Comparison of ENCODE assay signal across 30 mouse cellular contexts in the genomic region with DNA sequence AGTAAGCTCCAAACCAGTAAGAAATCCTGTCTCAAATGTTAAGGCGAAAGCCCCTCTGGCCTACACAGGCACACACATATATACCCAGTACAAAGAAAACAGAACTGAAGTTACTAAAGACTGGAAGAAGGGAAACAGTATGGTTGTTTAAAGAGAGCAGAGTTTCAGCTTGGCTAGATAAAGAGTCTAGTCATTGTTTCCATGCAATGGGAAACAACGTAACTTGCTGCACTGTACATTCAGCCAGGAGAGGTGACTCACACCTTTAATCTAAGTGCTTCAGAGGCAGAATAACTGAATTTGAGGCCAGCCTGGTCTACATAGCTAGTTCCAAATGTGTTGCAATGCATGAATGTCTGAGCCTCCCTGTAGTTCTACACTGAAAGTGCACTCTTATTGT. TPM values are rescaled to one million over a fixed set of nuclear protein-coding genes. Genes with fewer than 3 reads are reported as not detected.
DNase-seq lines count a peak whose midpoint lies in the region; ATAC-seq lines count a peak whose summit lies in the region.
"Had no signal": no experiment of that assay in that cellular context is flagged by ENCODE, and none has a peak within 500 bp of the region (broad histone marks: within the 10 kb centered on the region; RNA-seq: fewer than 3 reads in every experiment).

No protein-coding gene starts in this region.

- peak; percentile 32 for DNase-seq in 3T3-L1 (ENCODE audit: low read depth, low spot score)
- DNase-seq in CD4-positive, CD25-positive, alpha-beta regulatory T cell, adult 2 months (ENCODE audit: low read depth, low spot score), result peak; percentile 7
- DNase-seq in NIH3T3 (ENCODE audit: low read depth), result peak; percentile 30
- DNase-seq in induced T-regulatory cell, adult 2 months (ENCODE audit: low read depth), result peak; percentile 4
- no peak for DNase-seq in frontal cortex, adult 2 months (ENCODE audit: extremely low spot score in 1 of 2, low spot score in 1 of 2)
- DNase-seq in gastrocnemius, postnatal 25 days, result no peak
- DNase-seq: adrenal gland, postnatal 10 days; adrenal gland, postnatal 36 days; cerebellum, adult 11 months; cerebellum, adult 2 months; cerebellum, adult 9-11 months; cerebellum, postnatal 25 days; forebrain, postnatal 0 days; gastrocnemius, postnatal 36 days; heart, adult 18-20 months; kidney, adult 18-20 months; kidney, adult 9 months had no signal

- H3K9me3 ChIP-seq in forebrain, embryonic 15.5 days, result no peaks in the 10 kb centered on the region
- H3K9me3 ChIP-seq: embryonic facial prominence, embryonic 12.5 days; embryonic facial prominence, embryonic 15.5 days; forebrain, embryonic 13.5 days; heart, embryonic 13.5 days; hindbrain, embryonic 12.5 days had no signal

- no peak overlapping the region for H3K9ac ChIP-seq in forebrain, embryonic 15.5 days (replicated peaks)
- H3K9ac ChIP-seq: embryonic facial prominence, embryonic 12.5 days; embryonic facial prominence, embryonic 15.5 days; forebrain, embryonic 13.5 days; forebrain, postnatal 0 days; heart, embryonic 13.5 days; hindbrain, embryonic 12.5 days had no signal

- no peak overlapping the region for H3K27ac ChIP-seq in forebrain, embryonic 15.5 days (replicated peaks)
- H3K27ac ChIP-seq: embryonic facial prominence, embryonic 12.5 days; embryonic facial prominence, embryonic 15.5 days; forebrain, embryonic 13.5 days; heart, embryonic 13.5 days; hindbrain, embryonic 12.5 days had no signal

- no peak overlapping the region for H3K4me2 ChIP-seq in forebrain, embryonic 15.5 days (replicated peaks)
- H3K4me2 ChIP-seq: embryonic facial prominence, embryonic 12.5 days; embryonic facial prominence, embryonic 15.5 days; forebrain, embryonic 13.5 days; heart, embryonic 13.5 days; hindbrain, embryonic 12.5 days had no signal

- no peak overlapping the region for H3K4me3 ChIP-seq in forebrain, embryonic 15.5 days
- H3K4me3 ChIP-seq: embryonic facial prominence, embryonic 12.5 days; embryonic facial prominence, embryonic 15.5 days; erythroblast, embryonic 14.5 days; forebrain, embryonic 13.5 days; heart, embryonic 13.5 days; hindbrain, embryonic 12.5 days had no signal

- no peak for ATAC-seq in forebrain, embryonic 15.5 days (replicated peaks)
- ATAC-seq: forebrain, embryonic 13.5 days; forebrain, postnatal 0 days; hindbrain, embryonic 16.5 days; inflammation-experienced regulatory T-cells, adult 6 months; intestine, embryonic 16.5 days; Patski had no signal

- H3K4me1 ChIP-seq in forebrain, embryonic 15.5 days, result no peaks in the 10 kb centered on the region
- H3K4me1 ChIP-seq: embryonic facial prominence, embryonic 12.5 days; embryonic facial prominence, embryonic 15.5 days; forebrain, embryonic 13.5 days; hindbrain, embryonic 12.5 days had no signal

- no peaks in the 10 kb centered on the region for H3K27me3 ChIP-seq in forebrain, embryonic 15.5 days
- H3K27me3 ChIP-seq: embryonic facial prominence, embryonic 12.5 days; embryonic facial prominence, embryonic 15.5 days; forebrain, embryonic 13.5 days; heart, embryonic 13.5 days; hindbrain, embryonic 12.5 days had no signal

- no peaks in the 10 kb centered on the region for H3K36me3 ChIP-seq in forebrain, embryonic 15.5 days
- H3K36me3 ChIP-seq: embryonic facial prominence, embryonic 12.5 days; embryonic facial prominence, embryonic 15.5 days; heart, embryonic 13.5 days; hindbrain, embryonic 12.5 days had no signal

- 92% methylated on average over 2 of the region's 2 CpGs for WGBS in forebrain, embryonic 15.5 days

RNA-seq across cellular contexts. Expression of a gene that starts 18.4 kb away (rescaled TPM):
- polyA plus RNA-seq in frontal cortex, adult 2 months (2012; rRNA removed), result 7.8 and 8.3 TPM in 2 replicates
- total RNA-seq in gastrocnemius, postnatal 25 days (2021), result 1 to 10 TPM; 3.1 to 4.3 TPM
- polyA plus RNA-seq in forebrain, embryonic 15.5 days (2015; fragmentation: Nextera tagmentation; extraction: Ambion mirVana), result 4.3 TPM in 2 replicates
- total RNA-seq: common myeloid progenitor, adult 5-6 weeks; hematopoietic stem cell, adult 5-6 weeks had no signal
- polyA plus RNA-seq: erythroblast, embryonic 14.5 days had no signal

Comparison
In these comparisons a context has a peak if more than half of its experiments do, and no peak if none do; other contexts are left out.
1. DNase-seq: peak in 3T3-L1 (single experiment), CD4-positive, CD25-positive, alpha-beta regulatory T cell, adult 2 months (single experiment), NIH3T3 (single experiment) and induced T-regulatory cell, adult 2 months (single experiment); none in frontal cortex, adult 2 months (0 of 2) and gastrocnemius, postnatal 25 days (single experiment).